Mouse (Mus musculus) bone marrow, adult 2 months (tissue): ENCODE measurements around the gene Pcolce2. TPM values are rescaled to one million over a fixed set of nuclear protein-coding genes. Genes with fewer than 3 reads are reported as not detected.

Experiments
- H3K27ac ChIP-seq: fragments of 200-500 bp; 2 replicates; pipeline ENCODE4 v1.5.1; 2012; ENCODE audit warnings: low read depth, mild to moderate bottlenecking, control low read depth, inconsistent platforms, low read length; ENCODE audit not compliant: control insufficient read depth, poor library complexity, insufficient read depth
- H3K4me1 ChIP-seq: fragments of 200-500 bp; 2 replicates; pipeline ENCODE4 v1.6.1; 2011; ENCODE audit warnings: low read length; ENCODE audit not compliant: control insufficient read depth, insufficient read depth
- H3K4me3 ChIP-seq: fragments of 200-500 bp; replicated peaks from 2 replicates; pipeline ENCODE3; 2011; ENCODE audit warnings: mild to moderate bottlenecking, low read depth, low read length, control low read depth; ENCODE audit not compliant: control insufficient read depth
- CTCF ChIP-seq: fragments of 200-500 bp; IDR thresholded peaks from 2 replicates; pipeline ENCODE4 v1.5.1; 2011; ENCODE audit warnings: low read length, control low read depth; ENCODE audit not compliant: control insufficient read depth, insufficient read depth
- POLR2A ChIP-seq: fragments of 200-500 bp; IDR thresholded peaks from 2 replicates; pipeline ENCODE4 v1.6.1; 2011; ENCODE audit warnings: low read depth, mild to moderate bottlenecking, control low read depth, low read length, borderline replicate concordance; ENCODE audit not compliant: control insufficient read depth
- WGBS: fragments of 180-500 bp; shearing (Covaris S2); methylation state at CpG from one replicate; pipeline ENCODE4 v1.1.7; 2018; 5-methylcytosine and 5-hydroxymethylcytosine counted together
- polyA plus RNA-seq: library from polyadenylated mRNA; stranded (reverse); fragments of >200 nt; gene quantifications from 2 replicates; pipeline ENCODE4 v1.2.4, GENCODE M21; 2011; ENCODE audit warnings: low replicate concordance; ENCODE audit not compliant: missing spikeins, insufficient read depth, insufficient read length

The Pcolce2 gene
- polyA plus RNA-seq, 1 experiment = 1.6 TPM

GRCm38 (mm10) chr9:95692823-95693222, 55.4 kb downstream of the Pcolce2 start:
- WGBS = 79% methylated on average over 8 of the region's 8 CpGs
- no peaks in the 10 kb centered on the region for H3K4me1 ChIP-seq
- TF ChIP-seq CTCF (no peak), POLR2A (no peak)
- H3K4me3 ChIP-seq = no peak overlapping the region
- H3K27ac ChIP-seq = no peak overlapping the region

- TF ChIP-seq CTCF (no peak), POLR2A (no peak)
- H3K4me1 ChIP-seq = no peaks in the 10 kb centered on the region
- no peak overlapping the region for H3K27ac ChIP-seq
- WGBS = 67% methylated on average over 11 of the region's 11 CpGs
- no peak overlapping the region for H3K4me3 ChIP-seq
Observed at GRCm38 (mm10) chr9:95693528-95694100, 56.2 kb downstream of the Pcolce2 start.

GRCm38 (mm10) chr9:95694526-95694925, 57.1 kb downstream of the Pcolce2 start:
- 56% methylated on average over 12 of the region's 12 CpGs for WGBS
- H3K27ac ChIP-seq = no peak overlapping the region
- TF ChIP-seq CTCF = no peak
- no peak for TF ChIP-seq POLR2A
- no peaks in the 10 kb centered on the region for H3K4me1 ChIP-seq
- no peak overlapping the region for H3K4me3 ChIP-seq

- Histone ChIP-seq H3K4me3 (no peak overlapping the region), H3K4me1 (no peaks in the 10 kb centered on the region), H3K27ac (no peak overlapping the region)
- no peak for TF ChIP-seq CTCF
- TF ChIP-seq POLR2A = no peak
- 77% methylated on average over 15 of the region's 15 CpGs for WGBS
Observed at GRCm38 (mm10) chr9:95695023-95695422, 57.6 kb downstream of the Pcolce2 start.

GRCm38 (mm10) chr9:95696581-95696980, 59.2 kb downstream of the Pcolce2 start:
- Histone ChIP-seq H3K27ac (no peak overlapping the region), H3K4me3 (no peak overlapping the region), H3K4me1 (no peaks in the 10 kb centered on the region)
- no peak for TF ChIP-seq POLR2A
- TF ChIP-seq CTCF = no peak
- WGBS = 86% methylated on average over 6 of the region's 6 CpGs

- H3K27ac ChIP-seq = no peak overlapping the region
- 48% methylated on average over 2 of the region's 2 CpGs for WGBS
- H3K4me1 ChIP-seq = no peaks in the 10 kb centered on the region
- H3K4me3 ChIP-seq = no peak overlapping the region
- TF ChIP-seq CTCF = no peak
- TF ChIP-seq POLR2A = no peak
Observed at GRCm38 (mm10) chr9:95697808-95698207, 60.4 kb downstream of the Pcolce2 start.

GRCm38 (mm10) chr9:95699273-95699672, 61.9 kb downstream of the Pcolce2 start:
- H3K4me1 ChIP-seq = no peaks in the 10 kb centered on the region
- 57% methylated on average over 4 of the region's 4 CpGs for WGBS
- H3K4me3 ChIP-seq = no peak overlapping the region
- H3K27ac ChIP-seq = no peak overlapping the region
- TF ChIP-seq CTCF = no peak
- no peak for TF ChIP-seq POLR2A

- Histone ChIP-seq H3K4me1 (no peaks in the 10 kb centered on the region), H3K4me3 (no peak overlapping the region), H3K27ac (no peak overlapping the region)
- WGBS = 52% methylated on average over 3 of the region's 3 CpGs
- TF ChIP-seq CTCF (no peak), POLR2A (no peak)
Observed at GRCm38 (mm10) chr9:95704078-95704477, 66.7 kb downstream of the Pcolce2 start.

GRCm38 (mm10) chr9:95705371-95705770, 68.0 kb downstream of the Pcolce2 start:
- Histone ChIP-seq H3K27ac (no peak overlapping the region), H3K4me3 (no peak overlapping the region), H3K4me1 (no peaks in the 10 kb centered on the region)
- TF ChIP-seq CTCF (no peak), POLR2A (no peak)
- WGBS = 75% methylated on average over 5 of the region's 5 CpGs
